Mouse (Mus musculus) liver, embryonic 15.5 days (tissue): ENCODE data around the gene Esp24. TPM values are rescaled to one million over a fixed set of nuclear protein-coding genes. Genes with fewer than 3 reads are reported as not detected.
"Not testable (repeated sequence)": the region's sequence is repeated elsewhere in the genome, so short reads cannot be mapped to it uniquely, and the experiment has no call there.

ENCODE experiments used
- ATAC-seq: fragments of 200-750 bp; cut with Nextera tagmentation; 2 replicates; pipeline ENCODE4 v1.8.0; 2017; ENCODE audit warnings: moderate number of reproducible peaks, mild to moderate bottlenecking, moderate library complexity; ENCODE audit not compliant: insufficient read depth
- H3K27ac ChIP-seq: fragments of 300-500 bp; sonication (generic); replicated peaks from 2 replicates; pipeline ENCODE4 v1.5.1; 2015; ENCODE audit warnings: mild to moderate bottlenecking, inconsistent platforms
- H3K27me3 ChIP-seq: fragments of 300-500 bp; sonication (generic); 2 replicates; pipeline ENCODE4 v1.6.1; 2015; ENCODE audit warnings: mild to moderate bottlenecking, inconsistent platforms
- H3K36me3 ChIP-seq: fragments of 300-500 bp; sonication (generic); replicated peaks from 2 replicates; pipeline ENCODE4 v1.6.1; 2015; ENCODE audit warnings: moderate library complexity, mild to moderate bottlenecking, inconsistent platforms
- H3K4me1 ChIP-seq: fragments of 300-500 bp; sonication (generic); replicated peaks from 2 replicates; pipeline ENCODE4 v1.6.1; 2015; ENCODE audit warnings: inconsistent platforms
- H3K4me2 ChIP-seq: fragments of 300-500 bp; sonication (generic); 2 replicates; pipeline ENCODE4 v1.6.1; 2015; ENCODE audit warnings: moderate library complexity, mild to moderate bottlenecking, inconsistent platforms
- H3K4me3 ChIP-seq: fragments of 300-500 bp; sonication (generic); replicated peaks from 2 replicates; pipeline ENCODE4 v1.5.1; 2015; ENCODE audit warnings: mild to moderate bottlenecking, inconsistent platforms
- H3K9ac ChIP-seq: fragments of 300-500 bp; sonication (generic); 2 replicates; pipeline ENCODE4 v1.6.1; 2015; ENCODE audit warnings: moderate library complexity, mild to moderate bottlenecking, inconsistent platforms
- H3K9me3 ChIP-seq: fragments of 300-500 bp; sonication (generic); replicated peaks from 2 replicates; pipeline ENCODE4 v1.6.1; 2016; ENCODE audit warnings: inconsistent platforms
- WGBS: fragments of 180-500 bp; shearing (Covaris S2); methylation state at CpG from one replicate; pipeline ENCODE4 v1.1.7; 2015; ENCODE audit warnings: mixed read lengths; ENCODE audit not compliant: insufficient replicate concordance; 5-methylcytosine and 5-hydroxymethylcytosine counted together
- polyA plus RNA-seq: library from polyadenylated mRNA; unstranded; fragments of >200 nt; fragmentation: Nextera tagmentation; extraction: Ambion mirVana; gene quantifications from 2 replicates; pipeline ENCODE4 v1.2.1, GENCODE M21; 2015

The Esp24 gene
- polyA plus RNA-seq = not detected in 2 replicates

DNA sequence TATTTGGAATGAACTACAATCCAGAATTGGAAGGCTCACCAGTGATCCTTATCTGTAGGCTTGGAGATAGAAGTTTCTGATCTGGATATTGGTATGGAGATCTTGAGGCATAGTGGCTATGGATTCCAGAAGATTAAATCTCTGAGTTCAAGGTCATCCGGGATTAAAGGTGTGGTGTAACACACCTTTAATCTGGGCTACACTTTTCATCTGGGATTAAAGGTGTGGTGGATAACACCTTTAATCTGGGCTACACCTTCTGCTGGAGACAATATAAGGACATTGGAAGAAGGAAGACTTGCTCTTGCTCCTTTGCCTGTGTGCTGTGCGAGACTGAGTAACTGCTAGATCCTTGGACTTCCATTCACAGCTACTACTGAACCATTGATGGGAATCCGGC lies at the start of gene Esp24:
Gene Esp24 (plus strand): TSS at position 301 of the 400 bp plus-strand sequence.
- 64% methylated on average over 3 of the region's 3 CpGs for WGBS
- H3K4me3 ChIP-seq, H3K9ac ChIP-seq, H3K4me2 ChIP-seq, H3K27me3 ChIP-seq, ATAC-seq, H3K27ac ChIP-seq, H3K36me3 ChIP-seq, H3K4me1 ChIP-seq, H3K9me3 ChIP-seq: not testable (repeated sequence)

DNA sequence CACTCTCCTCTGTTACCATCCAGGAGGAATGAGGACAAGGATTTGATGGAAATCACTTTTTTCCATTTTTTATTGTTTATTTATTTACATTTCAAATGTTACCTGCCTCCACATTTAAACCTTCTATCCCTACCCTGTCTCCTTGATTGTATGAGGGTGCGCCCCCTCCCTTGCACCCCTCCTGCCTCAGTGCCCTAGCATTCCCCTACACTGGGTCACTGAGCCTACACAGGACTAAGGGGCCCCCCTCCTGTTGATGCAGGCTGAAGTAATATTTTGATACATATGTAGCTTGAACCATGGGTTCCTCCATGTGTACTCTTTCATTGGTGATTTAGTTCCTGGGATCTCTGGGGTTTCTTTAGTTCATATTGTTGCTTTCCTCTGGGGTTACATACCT lies 26.6 kb upstream of the Esp24 start:
- Histone ChIP-seq H3K27ac (no peak overlapping the region), H3K4me1 (no peaks in the 10 kb centered on the region), H3K4me3 (no peak overlapping the region), H3K27me3 (no peaks in the 10 kb centered on the region), H3K4me2 (no peak overlapping the region), H3K9ac (no peak overlapping the region), H3K9me3 (no peaks in the 10 kb centered on the region), H3K36me3 (no peaks in the 10 kb centered on the region)
- no peak for ATAC-seq
- WGBS = 67% methylated on average over 1 of the region's 1 CpGs

DNA sequence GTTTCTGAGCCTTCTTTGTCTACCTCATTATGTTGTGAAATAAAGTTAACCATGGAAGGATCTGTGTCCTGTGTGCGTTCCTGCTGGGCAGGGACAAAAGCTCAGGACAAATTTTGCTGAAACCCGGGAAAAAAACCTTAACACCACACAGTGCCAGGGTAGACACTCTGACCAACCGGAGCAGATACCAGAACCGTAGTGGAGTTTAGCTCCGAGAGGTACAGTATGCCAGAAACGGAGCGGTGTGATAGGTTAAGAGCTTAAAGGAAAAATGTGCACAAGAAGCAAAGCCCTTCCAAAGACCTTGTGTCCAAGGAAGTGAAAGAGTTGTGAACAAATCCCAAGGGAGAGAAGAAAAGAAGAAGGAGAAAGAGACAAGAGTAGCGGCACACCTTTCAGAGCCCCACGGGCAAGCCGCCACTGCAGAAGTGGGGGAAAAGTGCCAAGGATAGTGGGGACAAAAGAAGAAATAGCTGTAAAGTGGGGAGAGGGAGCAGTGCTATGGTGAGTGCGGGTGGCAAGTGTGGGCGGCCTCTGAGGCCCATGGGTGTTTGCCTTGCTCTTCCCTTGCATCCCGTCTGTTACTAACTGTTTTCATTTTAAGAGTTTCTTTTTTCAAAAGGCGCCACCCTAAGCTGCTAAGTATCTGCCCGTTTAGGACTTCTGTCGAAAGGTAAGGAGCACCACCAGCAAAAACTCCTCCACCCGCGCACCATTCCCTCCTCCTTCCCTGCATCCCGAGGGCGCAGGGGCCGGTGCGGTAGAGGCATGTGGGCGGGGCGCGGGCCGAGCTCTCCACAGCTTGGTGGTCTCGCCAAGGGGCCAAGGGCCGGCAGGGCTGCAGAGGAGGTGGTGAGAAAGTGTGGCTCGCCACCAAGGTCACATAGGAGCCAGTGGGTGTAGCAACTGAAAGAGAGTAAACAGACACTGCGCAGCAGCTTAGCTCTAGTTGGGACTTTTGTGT lies 25.5 kb upstream of the Esp24 start:
- no peak for ATAC-seq
- Histone ChIP-seq H3K9ac (no peak overlapping the region), H3K9me3 (no peaks in the 10 kb centered on the region), H3K4me3 (no peak overlapping the region), H3K27me3 (no peaks in the 10 kb centered on the region), H3K36me3 (no peaks in the 10 kb centered on the region), H3K4me2 (peak overlapping the region; percentile 30; the same call in 1 of the 2 replicates), H3K27ac (no peak overlapping the region), H3K4me1 (no peaks in the 10 kb centered on the region)
- WGBS = 34% methylated on average over 30 of the region's 30 CpGs

DNA sequence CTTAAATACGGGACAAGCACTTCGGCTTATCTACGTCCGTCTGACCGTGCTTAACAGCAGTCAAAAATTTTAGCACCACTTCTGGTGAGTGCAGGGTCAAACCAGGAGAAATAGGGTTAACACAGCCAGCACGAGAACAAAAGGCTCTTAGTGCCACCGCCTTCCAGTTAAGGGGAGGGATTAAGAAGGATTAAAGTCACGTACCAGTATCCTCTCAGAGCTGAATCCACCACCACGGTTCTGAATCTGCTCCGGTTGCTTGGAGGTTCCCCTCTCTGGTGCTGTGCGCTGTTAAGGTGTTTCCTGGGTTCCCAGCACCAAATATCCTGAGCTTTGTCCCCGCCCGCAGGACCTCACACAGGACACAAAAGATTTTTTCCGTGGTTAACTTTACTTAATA lies 19.3 kb upstream of the Esp24 start:
- no peak for ATAC-seq
- Histone ChIP-seq H3K27ac (no peak overlapping the region), H3K9ac (no peak overlapping the region), H3K4me1 (no peaks in the 10 kb centered on the region), H3K36me3 (no peaks in the 10 kb centered on the region), H3K4me3 (no peak overlapping the region), H3K27me3 (no peaks in the 10 kb centered on the region), H3K4me2 (no peak overlapping the region), H3K9me3 (no peaks in the 10 kb centered on the region)
- WGBS = 57% methylated on average over 14 of the region's 14 CpGs

DNA sequence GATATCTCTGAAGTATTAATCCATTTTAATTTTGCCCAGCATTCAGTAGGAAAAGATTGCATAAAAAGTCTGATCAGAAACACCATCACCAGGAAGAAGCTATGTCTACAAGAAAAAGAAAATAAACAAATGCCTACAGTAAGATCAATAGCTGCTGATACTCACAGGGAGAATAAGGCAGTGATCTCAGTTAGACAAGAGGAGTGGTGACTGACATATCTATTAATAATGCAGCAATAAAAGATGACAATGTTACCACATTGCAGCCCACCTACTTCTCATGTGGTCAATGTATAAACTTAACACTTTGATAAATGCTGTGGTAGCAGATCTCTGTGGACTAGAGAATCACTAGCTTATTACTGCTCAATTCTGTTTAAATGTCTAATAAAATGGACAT lies 6.7 kb downstream of the Esp24 start, which contains the start of gene Gm21903:
Gene Gm21903 (minus strand): TSS at position 101 of the 400 bp plus-strand sequence.
- no peak within 1 kb of the TSS for H3K4me2 ChIP-seq
- no peak within 1 kb of the TSS for H3K27ac ChIP-seq
- no peaks in the 10 kb centered on the region for H3K9me3 ChIP-seq
- no peak within 1 kb of the TSS for H3K4me3 ChIP-seq
- H3K4me1 ChIP-seq = no peaks in the 10 kb centered on the region
- H3K36me3 ChIP-seq = no peaks in the 10 kb centered on the region
- no peak for ATAC-seq
- no peak within 1 kb of the TSS for H3K9ac ChIP-seq
- no peaks in the 10 kb centered on the region for H3K27me3 ChIP-seq

DNA sequence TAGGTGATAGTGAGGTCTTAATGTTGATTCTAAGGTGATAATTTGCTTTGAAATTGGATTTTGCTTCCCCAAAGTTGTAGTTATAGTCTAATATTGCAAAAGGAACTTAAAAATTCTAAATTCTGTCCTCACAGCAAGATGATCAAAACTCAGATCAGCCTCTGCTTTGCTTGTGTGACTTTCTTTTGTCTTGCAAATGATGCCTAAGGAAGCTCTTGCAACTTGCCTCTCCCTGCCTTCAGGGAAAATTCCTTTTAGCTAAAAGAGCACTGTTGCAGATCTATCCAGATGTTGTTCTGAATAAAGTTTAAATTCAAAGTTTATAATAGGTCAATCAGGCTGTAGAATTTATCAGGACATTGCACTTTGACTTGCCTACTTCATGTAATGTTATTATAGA lies 27.1 kb downstream of the Esp24 start:
- Histone ChIP-seq H3K4me3 (no peak overlapping the region), H3K4me2 (no peak overlapping the region), H3K27me3 (no peaks in the 10 kb centered on the region), H3K9ac (no peak overlapping the region), H3K27ac (no peak overlapping the region), H3K36me3 (no peaks in the 10 kb centered on the region), H3K9me3 (no peaks in the 10 kb centered on the region), H3K4me1 (no peaks in the 10 kb centered on the region)
- ATAC-seq = no peak

DNA sequence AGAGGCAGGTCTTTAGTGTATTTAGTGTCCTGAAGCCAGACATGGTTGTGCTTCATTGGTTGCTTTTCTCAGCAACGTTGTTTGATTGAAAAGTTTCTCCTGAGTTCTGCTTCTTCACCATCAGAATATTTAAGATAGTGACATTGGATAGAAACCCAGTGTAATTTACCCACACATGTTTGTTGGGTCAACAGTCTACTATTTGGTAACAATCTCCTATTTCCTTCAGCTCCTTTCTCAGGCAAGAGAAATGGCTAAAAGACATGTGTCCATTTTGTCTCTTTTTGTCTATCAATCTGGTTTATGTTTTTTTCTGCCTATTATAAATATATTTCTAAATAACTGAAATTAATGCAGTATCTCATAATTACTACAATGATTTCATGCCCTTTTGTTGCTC lies 40.4 kb downstream of the Esp24 start, which contains the start of gene Esp23:
Gene Esp23 (minus strand): TSS at position 101 of the 400 bp plus-strand sequence.
- no peaks in the 10 kb centered on the region for H3K36me3 ChIP-seq
- 18% methylated on average over 1 of the region's 1 CpGs for WGBS
- H3K9me3 ChIP-seq = no peaks in the 10 kb centered on the region
- no peak for ATAC-seq
- H3K9ac ChIP-seq = no peak within 1 kb of the TSS
- H3K27me3 ChIP-seq = no peaks in the 10 kb centered on the region
- no peak within 1 kb of the TSS for H3K4me3 ChIP-seq
- H3K27ac ChIP-seq = no peak within 1 kb of the TSS
- no peak within 1 kb of the TSS for H3K4me2 ChIP-seq
- H3K4me1 ChIP-seq = no peaks in the 10 kb centered on the region

Other genes starting within 250 kb of the Esp24 start
- not detected in 2 replicates for gene Gm21903, start 6.6 kb downstream of the Esp24 start, polyA plus RNA-seq
- not detected in 2 replicates for gene Esp23, start 40.3 kb downstream of the Esp24 start, polyA plus RNA-seq
- gene Esp22, start 58.6 kb downstream of the Esp24 start, polyA plus RNA-seq = not detected in 2 replicates